Mouse (Mus musculus) erythroblast, embryonic 14.5 days (primary cell): ENCODE data around the gene Slc25a53.

Experiments used
- GATA1 ChIP-seq: IDR thresholded peaks from 2 replicates; pipeline ENCODE4 v1.6.1; 2012; ENCODE audit warnings: low read length, inconsistent platforms, mixed read lengths
- TAL1 ChIP-seq: IDR thresholded peaks from 3 replicates; pipeline ENCODE4 v1.6.1; 2012; ENCODE audit warnings: low read length, inconsistent platforms, mixed read lengths

GRCm38 (mm10) chrX:137049425-137050225 lies 11.5 kb upstream of the Slc25a53 start, which contains the start of gene Fam199x:
- TF ChIP-seq GATA1: no peak
- TF ChIP-seq TAL1: no peak
